Mouse (Mus musculus) hindbrain, embryonic 15.5 days (tissue): ENCODE measurements around the gene Stk33. TPM values are rescaled to one million over a fixed set of nuclear protein-coding genes. Genes with fewer than 3 reads are reported as not detected.
A peak's percentile ranks its signal among the peaks of the same experiment; 100 is the strongest.

ENCODE experiments used
- ATAC-seq: fragments of 200-750 bp; cut with Nextera tagmentation; 2 replicates; pipeline ENCODE4 v1.8.0; 2017; ENCODE audit warnings: low read depth, moderate number of reproducible peaks, moderate TSS enrichment; ENCODE audit not compliant: low FRiP score
- H3K27ac ChIP-seq: fragments of 300-500 bp; sonication (generic); replicated peaks from 2 replicates; pipeline ENCODE4 v1.5.1; 2015; ENCODE audit warnings: mild to moderate bottlenecking, inconsistent platforms
- H3K27me3 ChIP-seq: fragments of 300-500 bp; sonication (generic); 2 replicates; pipeline ENCODE4 v1.6.1; 2015; ENCODE audit warnings: control low read depth, inconsistent platforms
- H3K36me3 ChIP-seq: fragments of 300-500 bp; sonication (generic); 2 replicates; pipeline ENCODE4 v1.6.1; 2015; ENCODE audit warnings: control low read depth, inconsistent platforms
- H3K4me1 ChIP-seq: fragments of 300-500 bp; sonication (generic); replicated peaks from 2 replicates; pipeline ENCODE4 v1.6.1; 2015; ENCODE audit warnings: control low read depth, inconsistent platforms
- H3K4me2 ChIP-seq: fragments of 300-500 bp; sonication (generic); 2 replicates; pipeline ENCODE4 v1.6.1; 2015; ENCODE audit warnings: moderate library complexity, mild to moderate bottlenecking, inconsistent platforms
- H3K4me3 ChIP-seq: fragments of 300-500 bp; sonication (generic); 2 replicates; pipeline ENCODE4 v1.5.1; 2015; ENCODE audit warnings: mild to moderate bottlenecking, inconsistent platforms
- H3K9ac ChIP-seq: fragments of 300-500 bp; sonication (generic); 2 replicates; pipeline ENCODE4 v1.6.1; 2015; ENCODE audit warnings: inconsistent platforms
- H3K9me3 ChIP-seq: fragments of 300-500 bp; sonication (generic); 2 replicates; pipeline ENCODE4 v1.6.1; 2016; ENCODE audit warnings: control low read depth, inconsistent platforms
- WGBS: fragments of 180-500 bp; shearing (Covaris S2); methylation state at CpG from one replicate; pipeline ENCODE4 v1.1.7; 2015; 5-methylcytosine and 5-hydroxymethylcytosine counted together
- polyA plus RNA-seq: library from polyadenylated mRNA; unstranded; fragments of >200 nt; fragmentation: Nextera tagmentation; extraction: Ambion mirVana; gene quantifications from 2 replicates; pipeline ENCODE4 v1.2.1, GENCODE M21; 2015

Gene Stk33
- polyA plus RNA-seq, result 7.2 and 8.3 TPM in 2 replicates

DNA sequence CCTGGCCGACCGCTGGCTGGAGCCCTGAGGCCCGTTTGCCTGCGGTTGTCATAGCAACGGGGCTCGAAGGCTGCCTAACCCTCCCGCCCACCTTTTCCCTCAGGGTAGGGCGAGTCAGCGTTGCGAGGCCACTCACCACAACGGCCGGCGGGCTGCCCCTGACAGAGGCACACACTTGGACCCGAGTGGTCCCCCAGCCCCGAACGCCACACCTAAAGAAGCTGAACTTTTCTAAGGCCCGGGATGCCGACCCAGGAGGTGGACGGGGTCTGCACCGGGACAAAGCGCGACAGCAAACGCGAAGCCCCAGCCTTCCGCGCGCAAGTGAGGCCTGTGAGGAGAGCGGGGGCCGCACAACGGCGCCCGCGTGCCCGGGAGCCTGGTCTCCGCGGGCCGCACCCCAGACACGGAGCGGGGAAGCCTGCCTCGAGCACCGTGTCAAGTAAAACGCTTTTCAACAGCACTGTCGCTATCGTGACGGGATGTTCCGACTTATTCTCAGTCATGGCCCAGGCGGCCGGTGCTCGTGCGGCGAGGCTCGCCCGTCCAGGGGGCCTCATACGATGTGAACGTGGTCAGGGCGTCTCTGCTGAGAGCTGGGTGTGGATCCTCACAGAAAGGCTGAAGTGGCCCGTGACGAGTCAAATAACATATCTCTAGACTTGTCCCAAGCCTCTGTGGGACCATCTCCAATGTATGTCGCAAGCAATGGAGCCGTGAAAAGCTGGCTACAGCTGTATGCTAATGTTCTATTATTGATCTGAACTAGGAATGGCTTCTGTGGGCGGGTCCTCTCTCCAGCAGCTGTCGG lies at the start of gene Stk33:
TSS of gene Stk33 (minus strand) at position 301 of the 811 bp plus-strand sequence.
- Histone ChIP-seq H3K36me3 (no peaks in the 10 kb centered on the region), H3K27me3 (no peaks in the 10 kb centered on the region), H3K9ac (peak within 1 kb of the TSS; percentile 58), H3K4me1 (peaks cover 21% of the 10 kb centered on the region), H3K27ac (peak within 1 kb of the TSS; percentile 59), H3K9me3 (no peaks in the 10 kb centered on the region), H3K4me3 (peak within 1 kb of the TSS; percentile 49), H3K4me2 (peak within 1 kb of the TSS; percentile 92)
- under 1% methylated on average over 62 of the region's 62 CpGs for whole genome bisulfite sequencing
- ATAC-seq, result peak; percentile 86

DNA sequence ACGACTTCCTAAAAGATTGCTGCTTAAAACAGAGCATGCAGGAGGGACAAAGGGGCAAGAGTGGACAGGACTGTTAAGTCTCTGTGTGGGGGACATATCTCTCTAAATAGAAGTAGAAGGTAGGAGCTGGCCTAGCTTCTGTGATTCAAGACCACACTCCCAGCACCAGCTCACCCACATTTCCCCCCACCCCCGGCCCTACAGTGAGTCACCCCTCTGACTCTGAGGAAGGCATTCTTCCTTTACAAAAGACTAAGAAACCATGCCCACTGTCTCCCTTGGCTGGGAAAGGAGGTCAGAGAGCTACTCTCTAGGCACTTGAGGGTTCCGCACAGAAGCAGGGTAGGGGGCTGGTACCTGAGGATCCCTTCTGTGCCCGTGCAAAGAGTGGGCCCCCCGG lies 45.3 kb upstream of the Stk33 start:
- WGBS, result 69% methylated on average over 5 of the region's 5 CpGs
- no peaks in the 10 kb centered on the region for H3K27me3 ChIP-seq
- H3K4me3 ChIP-seq, result no peak overlapping the region
- no peak for ATAC-seq
- no peaks in the 10 kb centered on the region for H3K4me1 ChIP-seq
- no peak overlapping the region for H3K9ac ChIP-seq
- no peaks in the 10 kb centered on the region for H3K9me3 ChIP-seq
- no peak overlapping the region for H3K27ac ChIP-seq
- H3K4me2 ChIP-seq, result no peak overlapping the region
- H3K36me3 ChIP-seq, result no peaks in the 10 kb centered on the region

DNA sequence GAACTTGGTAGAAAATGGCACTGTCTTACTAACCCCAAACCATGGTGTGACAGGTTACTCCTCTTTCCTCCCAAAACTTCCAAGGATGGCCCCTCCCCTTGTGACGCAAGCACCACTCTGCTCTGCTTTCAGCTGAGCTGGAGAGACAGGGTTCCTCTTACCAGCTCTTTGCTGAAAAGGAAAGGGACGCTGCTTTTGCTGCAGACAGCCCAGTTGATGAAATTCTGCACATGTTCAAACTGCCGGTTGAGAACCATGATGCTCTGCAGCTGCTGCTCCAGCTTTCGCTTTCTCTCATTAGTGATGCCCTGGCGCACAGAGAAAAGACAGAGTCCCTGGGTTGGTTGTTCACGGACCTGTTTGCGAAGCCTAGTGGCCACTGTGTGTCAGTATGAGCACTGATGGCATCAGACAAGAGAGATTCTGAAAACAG lies 41.9 kb upstream of the Stk33 start:
- Histone ChIP-seq H3K27ac (no peak overlapping the region), H3K27me3 (no peaks in the 10 kb centered on the region), H3K4me2 (peak overlapping the region; percentile 18; the same call in 1 of the 2 replicates), H3K4me1 (no peaks in the 10 kb centered on the region), H3K4me3 (no peak overlapping the region), H3K36me3 (no peaks in the 10 kb centered on the region), H3K9me3 (no peaks in the 10 kb centered on the region), H3K9ac (no peak overlapping the region)
- peak; percentile 66; the same call in 1 of the 2 replicates for ATAC-seq
- WGBS, result 20% methylated on average over 7 of the region's 7 CpGs

DNA sequence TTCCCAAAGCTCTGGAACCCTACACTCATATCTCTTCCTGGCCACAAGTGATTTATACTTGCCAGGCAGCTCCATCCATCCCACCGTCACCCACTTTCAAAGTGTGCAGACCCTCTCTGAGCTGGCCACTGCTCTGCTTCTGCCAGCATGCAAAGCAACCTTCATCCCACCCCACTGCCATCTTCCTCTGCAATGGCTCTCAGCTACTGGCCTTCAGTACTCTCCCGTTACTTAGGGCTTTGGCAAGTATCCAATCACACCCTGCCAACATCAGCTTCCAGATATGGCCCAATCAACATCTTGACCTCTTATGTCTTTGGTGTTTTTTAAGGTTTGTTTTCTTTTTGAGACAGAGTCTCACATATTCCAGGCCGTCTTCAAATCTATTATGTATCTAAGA lies 39.0 kb upstream of the Stk33 start:
- Histone ChIP-seq H3K4me3 (no peak overlapping the region), H3K4me1 (no peaks in the 10 kb centered on the region), H3K9me3 (no peaks in the 10 kb centered on the region), H3K4me2 (no peak overlapping the region), H3K27ac (no peak overlapping the region), H3K27me3 (no peaks in the 10 kb centered on the region), H3K9ac (no peak overlapping the region), H3K36me3 (no peaks in the 10 kb centered on the region)
- no peak for ATAC-seq
- 82% methylated on average over 3 of the region's 3 CpGs for WGBS

DNA sequence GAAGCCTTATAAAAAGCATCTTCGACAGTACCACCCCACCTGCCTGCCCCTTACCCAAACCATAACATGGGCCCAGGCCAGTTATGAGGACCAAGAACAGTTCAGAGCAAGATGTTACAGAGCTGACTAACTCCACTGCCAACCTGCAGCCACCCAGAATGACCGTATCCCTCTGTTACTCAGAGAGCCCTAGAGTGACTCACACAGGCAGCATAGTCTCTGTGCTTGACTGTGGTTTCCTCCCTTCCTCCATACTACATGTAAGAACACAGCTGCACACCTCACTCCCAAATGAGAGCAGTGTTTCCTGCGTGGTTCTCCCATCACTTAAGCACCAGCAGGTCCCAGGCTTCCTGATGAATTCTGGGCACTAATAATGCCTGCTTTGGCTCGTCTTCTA lies 31.8 kb upstream of the Stk33 start:
- Histone ChIP-seq H3K9me3 (no peaks in the 10 kb centered on the region), H3K36me3 (no peaks in the 10 kb centered on the region), H3K4me1 (0 out of 2 replicates have a peak, but pooled peaks cover 3% of the 10 kb centered on the region), H3K9ac (no peak overlapping the region), H3K27ac (no peak overlapping the region), H3K27me3 (no peaks in the 10 kb centered on the region), H3K4me3 (no peak overlapping the region), H3K4me2 (no peak overlapping the region)
- 70% methylated on average over 4 of the region's 4 CpGs for WGBS
- ATAC-seq, result no peak

DNA sequence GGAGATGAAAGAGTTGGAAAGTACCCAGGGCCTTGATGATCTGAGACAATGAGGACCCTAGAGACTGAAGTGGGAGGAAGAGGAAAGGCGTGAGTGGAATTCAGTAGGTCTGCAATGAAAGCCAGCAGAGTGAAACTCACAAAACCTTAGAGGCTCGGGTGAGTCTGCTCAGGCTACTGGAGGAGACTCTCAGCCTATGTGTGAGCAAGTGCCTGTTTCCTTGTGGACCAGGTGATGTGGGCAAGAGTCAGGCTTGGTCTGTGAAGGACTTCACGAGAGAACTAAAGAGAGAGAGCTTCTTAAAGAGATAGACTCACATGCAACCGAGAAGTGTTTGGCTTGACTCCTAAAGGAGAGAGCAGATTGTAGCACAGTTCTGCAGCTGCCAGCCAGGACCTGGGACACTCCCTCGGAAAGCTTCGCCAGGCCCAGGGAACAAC lies 29.4 kb upstream of the Stk33 start:
- peak; percentile 36; the same call in 1 of the 2 replicates for ATAC-seq
- Histone ChIP-seq H3K27me3 (no peaks in the 10 kb centered on the region), H3K9me3 (no peaks in the 10 kb centered on the region), H3K36me3 (no peaks in the 10 kb centered on the region), H3K9ac (no peak overlapping the region), H3K4me1 (0 out of 2 replicates have a peak, but pooled peaks cover 3% of the 10 kb centered on the region), H3K4me3 (no peak overlapping the region), H3K4me2 (no peak overlapping the region), H3K27ac (0 out of 2 replicates have a peak overlapping the region, but pooled peaks have one; percentile 20)
- WGBS, result 57% methylated on average over 6 of the region's 6 CpGs

DNA sequence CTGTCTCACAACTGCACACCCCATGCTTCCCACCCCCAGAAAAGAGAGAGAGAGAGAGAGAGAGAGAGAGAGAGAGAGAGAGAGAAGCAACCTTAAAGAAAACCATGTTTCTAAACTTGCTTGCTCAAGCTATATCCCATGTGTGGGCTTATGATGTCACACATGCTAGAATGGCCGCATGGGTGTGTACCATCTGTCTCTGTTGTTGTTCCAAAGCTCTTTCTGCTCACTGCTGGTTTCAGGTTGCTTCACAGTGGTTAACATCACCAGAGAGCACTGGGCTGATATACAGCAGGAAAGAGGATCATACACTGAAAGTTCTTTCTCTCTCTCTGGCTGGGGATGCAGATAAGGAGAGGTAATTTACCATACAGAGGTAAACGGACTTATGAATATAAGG lies 28.7 kb upstream of the Stk33 start:
- ATAC-seq, result 0 out of 2 replicates have a peak, but pooled peaks have one; percentile 47

DNA sequence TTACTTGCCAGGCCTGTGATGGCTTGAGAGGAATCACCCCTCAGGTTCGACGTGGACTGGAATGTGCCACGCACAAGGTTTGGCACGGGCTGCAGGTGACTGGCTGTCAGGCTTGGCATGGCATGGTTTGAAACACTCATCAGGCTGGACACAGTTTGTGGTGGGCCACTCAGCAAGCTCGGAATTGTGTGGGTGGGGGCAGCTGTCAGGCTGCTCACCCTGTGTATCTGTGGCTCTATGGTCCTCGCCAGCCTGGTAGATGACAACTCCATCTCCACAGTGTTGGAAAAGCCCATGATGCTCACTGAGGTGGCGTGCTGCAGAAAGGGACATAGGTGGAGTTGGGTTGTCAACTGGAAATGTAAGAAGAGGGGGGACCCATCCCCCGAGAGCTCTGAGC lies 21.8 kb upstream of the Stk33 start:
- H3K4me3 ChIP-seq, result no peak overlapping the region
- no peaks in the 10 kb centered on the region for H3K9me3 ChIP-seq
- no peaks in the 10 kb centered on the region for H3K4me1 ChIP-seq
- no peaks in the 10 kb centered on the region for H3K36me3 ChIP-seq
- H3K4me2 ChIP-seq, result no peak overlapping the region
- H3K9ac ChIP-seq, result no peak overlapping the region
- H3K27ac ChIP-seq, result no peak overlapping the region
- ATAC-seq, result no peak
- WGBS, result 91% methylated on average over 8 of the region's 8 CpGs
- no peaks in the 10 kb centered on the region for H3K27me3 ChIP-seq

More for the DNA sequence above, 28.7 kb upstream of the Stk33 start:
- H3K27me3 ChIP-seq, result no peaks in the 10 kb centered on the region
- H3K27ac ChIP-seq, result no peak overlapping the region
- H3K36me3 ChIP-seq, result no peaks in the 10 kb centered on the region
- WGBS, result 70% methylated on average over 2 of the region's 2 CpGs
- no peaks in the 10 kb centered on the region for H3K9me3 ChIP-seq
- no peak overlapping the region for H3K4me2 ChIP-seq
- H3K9ac ChIP-seq, result no peak overlapping the region
- 0 out of 2 replicates have a peak, but pooled peaks cover 3% of the 10 kb centered on the region for H3K4me1 ChIP-seq
- no peak overlapping the region for H3K4me3 ChIP-seq

DNA sequence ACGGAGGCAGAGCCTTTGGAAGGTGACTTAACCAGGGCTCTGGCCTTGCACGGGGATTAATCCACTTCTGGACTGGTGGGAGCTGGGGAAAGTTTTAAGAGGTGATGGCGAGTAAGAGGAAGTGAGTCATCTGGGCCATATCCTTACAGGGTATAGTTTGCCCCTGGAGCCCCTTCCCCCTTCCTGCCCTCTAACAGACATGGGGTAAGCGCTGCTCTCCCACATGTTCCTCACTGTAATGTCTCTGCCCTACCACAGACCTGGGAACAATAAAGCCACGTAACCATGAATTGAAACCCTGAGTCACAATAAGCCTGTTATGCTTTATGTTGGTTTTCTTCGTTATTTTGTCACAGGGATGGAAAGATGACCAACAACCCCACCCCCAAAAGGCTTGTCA lies 17.7 kb upstream of the Stk33 start:
- Histone ChIP-seq H3K27ac (no peak overlapping the region), H3K9ac (no peak overlapping the region), H3K27me3 (no peaks in the 10 kb centered on the region), H3K9me3 (no peaks in the 10 kb centered on the region), H3K4me2 (no peak overlapping the region), H3K4me3 (no peak overlapping the region), H3K36me3 (no peaks in the 10 kb centered on the region), H3K4me1 (no peaks in the 10 kb centered on the region)
- WGBS, result 80% methylated on average over 6 of the region's 6 CpGs
- no peak for ATAC-seq

DNA sequence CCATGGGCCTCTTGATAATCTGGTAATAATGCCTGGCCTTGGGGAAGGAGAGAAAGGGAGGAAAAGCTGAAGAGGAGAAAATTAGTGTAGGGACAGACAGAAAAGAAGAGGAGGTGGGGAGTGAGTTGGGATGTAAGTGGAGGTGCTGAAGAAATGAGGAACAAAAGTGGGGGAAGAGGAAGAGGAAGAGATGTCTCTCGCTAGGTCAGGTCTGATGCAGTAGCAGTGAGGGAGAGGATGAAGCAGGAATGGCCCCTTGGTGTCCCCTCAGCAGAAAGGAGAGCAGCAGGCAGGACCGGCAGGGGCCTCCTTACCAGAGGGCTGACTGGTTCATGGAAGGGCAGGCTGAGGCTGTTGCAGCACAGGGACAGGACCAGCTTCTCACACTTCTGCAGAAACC lies 16.9 kb upstream of the Stk33 start:
- Histone ChIP-seq H3K4me1 (no peaks in the 10 kb centered on the region), H3K4me2 (no peak overlapping the region), H3K27me3 (no peaks in the 10 kb centered on the region), H3K9ac (no peak overlapping the region), H3K36me3 (no peaks in the 10 kb centered on the region), H3K9me3 (no peaks in the 10 kb centered on the region), H3K4me3 (no peak overlapping the region), H3K27ac (no peak overlapping the region)
- WGBS, result 71% methylated on average over 2 of the region's 2 CpGs
- no peak for ATAC-seq

DNA sequence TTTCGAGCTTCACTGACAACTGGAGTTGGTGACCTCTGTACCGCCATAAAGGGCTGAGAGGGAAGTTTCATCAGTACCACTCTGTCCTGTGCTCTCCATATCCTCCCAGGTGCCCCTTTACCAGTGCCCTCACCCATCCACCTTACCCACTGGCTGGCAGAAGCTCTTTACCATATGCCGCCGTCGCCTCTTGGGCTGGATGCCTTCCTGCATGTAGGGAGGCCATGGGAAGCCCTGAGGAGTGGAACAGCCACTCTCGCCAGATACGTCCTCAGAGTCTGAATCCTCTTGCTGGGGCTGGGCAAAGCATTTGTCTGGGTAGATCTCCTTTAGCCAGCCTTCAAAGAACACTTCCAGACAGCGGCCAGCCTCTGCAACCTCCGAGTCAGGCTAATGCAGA lies 16.0 kb upstream of the Stk33 start:
- Histone ChIP-seq H3K36me3 (no peaks in the 10 kb centered on the region), H3K9ac (no peak overlapping the region), H3K4me2 (no peak overlapping the region), H3K9me3 (no peaks in the 10 kb centered on the region), H3K27ac (no peak overlapping the region), H3K27me3 (no peaks in the 10 kb centered on the region), H3K4me1 (no peaks in the 10 kb centered on the region), H3K4me3 (no peak overlapping the region)
- WGBS, result 89% methylated on average over 9 of the region's 9 CpGs
- no peak for ATAC-seq

DNA sequence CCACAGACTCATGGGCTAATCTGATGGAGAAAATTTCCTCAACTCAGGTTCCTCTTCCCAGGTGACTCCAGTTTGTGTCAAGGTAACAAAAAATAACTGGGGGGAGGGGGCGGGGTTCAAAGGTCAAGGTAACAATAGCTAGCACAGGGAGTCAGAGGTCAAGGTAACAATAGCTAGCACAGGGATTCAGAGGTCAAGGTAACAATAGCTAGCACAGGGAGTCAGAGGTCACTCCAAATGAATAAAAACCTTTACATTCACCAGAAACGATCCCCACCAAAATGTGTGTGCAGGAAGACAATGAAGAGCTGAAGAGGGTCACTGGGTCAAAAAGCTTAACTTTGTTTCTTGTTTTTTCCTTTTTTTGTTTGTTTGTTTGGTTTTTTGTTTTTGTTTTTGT lies 9.2 kb upstream of the Stk33 start:
- ATAC-seq, result no peak
- no peaks in the 10 kb centered on the region for H3K9me3 ChIP-seq
- 46% methylated on average over 2 of the region's 2 CpGs for WGBS
- no peak overlapping the region for H3K4me2 ChIP-seq
- H3K9ac ChIP-seq, result no peak overlapping the region
- no peaks in the 10 kb centered on the region for H3K36me3 ChIP-seq
- no peak overlapping the region for H3K4me3 ChIP-seq
- no peaks in the 10 kb centered on the region for H3K27me3 ChIP-seq
- H3K4me1 ChIP-seq, result no peaks in the 10 kb centered on the region
- H3K27ac ChIP-seq, result no peak overlapping the region
